Mouse (Mus musculus) G1E (cell line): Measurements from ENCODE around the gene Aldh9a1.

Experiments
- CTCF ChIP-seq: IDR thresholded peaks from 2 replicates; pipeline ENCODE4 v1.5.1; 2012; ENCODE audit warnings: low read depth, low read length, inconsistent platforms, mixed read lengths
- GATA1 ChIP-seq: IDR thresholded peaks from 2 replicates; pipeline ENCODE4 v1.6.1; 2012; ENCODE audit warnings: borderline replicate concordance, low read length, inconsistent platforms, mixed read lengths
- POLR2AphosphoS5 ChIP-seq: IDR thresholded peaks from 2 replicates; pipeline ENCODE4 v1.6.1; 2012; ENCODE audit warnings: low read depth, low read length, inconsistent platforms; ENCODE audit not compliant: insufficient replicate concordance
- TAL1 ChIP-seq: conservative IDR thresholded peaks from 2 replicates; pipeline ENCODE4 v1.6.1; 2012; ENCODE audit warnings: low read depth, low read length, inconsistent platforms, mixed read lengths

DNA sequence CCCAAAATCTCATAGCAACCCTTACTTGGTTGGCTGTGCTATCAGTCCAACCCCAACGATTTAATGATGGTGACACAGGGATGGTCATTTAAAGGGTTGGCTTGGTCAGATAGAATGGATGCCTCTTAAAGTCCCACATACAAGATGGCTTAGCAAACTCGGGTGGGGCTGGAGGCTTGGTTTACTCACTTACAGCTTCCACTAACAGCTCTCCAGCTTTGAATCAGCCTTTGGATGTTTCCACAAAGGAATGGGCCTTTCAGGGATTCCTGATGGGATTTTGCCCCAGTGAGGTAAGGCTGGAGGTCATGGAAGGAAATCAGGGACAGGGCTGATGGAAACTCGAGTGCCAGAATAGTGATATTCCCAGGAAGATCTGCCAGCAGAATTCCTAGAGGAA is 38.0 kb downstream of the Aldh9a1 start:
- no peak for TF ChIP-seq CTCF
- no peak for TF ChIP-seq GATA1
- no peak for TF ChIP-seq TAL1
- no peak for TF ChIP-seq POLR2AphosphoS5
